Mouse (Mus musculus) embryonic fibroblast, embryonic 13.5 days (primary cell): ENCODE data around the gene Sept9.

ENCODE experiments used
- CTCF ChIP-seq: IDR thresholded peaks from 2 replicates; pipeline ENCODE4 v1.5.1; 2011; ENCODE audit warnings: mild to moderate bottlenecking, control low read depth, low read length, moderate library complexity, borderline replicate concordance; ENCODE audit not compliant: insufficient read depth
- POLR2A ChIP-seq: IDR thresholded peaks from 2 replicates; pipeline ENCODE4 v1.6.1; 2011; ENCODE audit warnings: low read depth, mild to moderate bottlenecking, control low read depth, low read length, moderate library complexity

DNA sequence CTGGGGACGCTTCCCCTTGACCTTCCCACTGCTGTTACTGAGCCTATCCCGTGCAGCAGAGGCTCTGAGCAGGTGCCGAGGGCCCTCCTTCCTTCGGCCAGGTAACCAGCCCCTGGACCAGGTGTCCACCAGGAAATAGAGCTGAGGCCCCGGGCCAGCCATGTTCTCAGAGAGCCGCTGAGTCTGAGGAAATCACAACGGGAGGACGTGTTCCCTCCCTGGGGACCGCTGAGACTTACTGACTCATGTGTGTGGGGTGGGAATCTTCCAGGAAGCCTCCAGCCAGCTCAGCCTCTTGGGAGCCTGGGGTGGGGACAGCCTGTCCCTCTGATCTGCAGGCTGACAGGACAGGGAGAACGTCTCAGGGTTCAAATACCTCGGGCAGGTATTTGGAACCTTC lies 32.1 kb downstream of the Sept9 start:
- TF ChIP-seq CTCF: no peak
- peak; percentile 36; the same call in 1 of the 2 replicates for TF ChIP-seq POLR2A
